Mouse (Mus musculus) hindbrain, embryonic 14.5 days (tissue): ENCODE measurements around the gene Hps3. TPM values are rescaled to one million over a fixed set of nuclear protein-coding genes. Genes with fewer than 3 reads are reported as not detected.
"Not testable (repeated sequence)": the region's sequence is repeated elsewhere in the genome, so short reads cannot be mapped to it uniquely, and the experiment has no call there.

ENCODE experiments used
- ATAC-seq: fragments of 200-750 bp; cut with Nextera tagmentation; 2 replicates; pipeline ENCODE4 v1.8.0; 2017; ENCODE audit warnings: moderate number of reproducible peaks, mild to moderate bottlenecking, moderate TSS enrichment, moderate library complexity; ENCODE audit not compliant: low FRiP score
- DNase-seq: peaks from one replicate; pipeline ENCODE4 v3.0.0-alpha.2; 2015; ENCODE audit warnings: low spot score
- H3K27ac ChIP-seq: fragments of 300-500 bp; sonication (generic); 2 replicates; pipeline ENCODE4 v1.5.1; 2014; ENCODE audit warnings: mild to moderate bottlenecking, moderate library complexity
- H3K27me3 ChIP-seq: fragments of 300-500 bp; sonication (generic); 2 replicates; pipeline ENCODE4 v1.6.1; 2014; ENCODE audit warnings: mild to moderate bottlenecking, low read length, mixed read lengths; ENCODE audit not compliant: control insufficient read depth, insufficient read depth
- H3K36me3 ChIP-seq: fragments of 300-500 bp; sonication (generic); replicated peaks from 2 replicates; pipeline ENCODE4 v1.6.1; 2014; ENCODE audit not compliant: control insufficient read depth, insufficient read depth
- H3K4me1 ChIP-seq: fragments of 300-500 bp; sonication (generic); replicated peaks from 2 replicates; pipeline ENCODE4 v1.6.1; 2014; ENCODE audit warnings: antibody characterized with exemption, low read length, mixed read lengths; ENCODE audit not compliant: control insufficient read depth, insufficient read depth
- H3K4me2 ChIP-seq: fragments of 300-500 bp; sonication (generic); replicated peaks from 2 replicates; pipeline ENCODE4 v1.6.1; 2014; ENCODE audit warnings: mild to moderate bottlenecking, moderate library complexity
- H3K4me3 ChIP-seq: fragments of 300-500 bp; sonication (generic); replicated peaks from 2 replicates; pipeline ENCODE4 v1.5.1; 2014; ENCODE audit warnings: mild to moderate bottlenecking, low read length
- H3K9ac ChIP-seq: fragments of 300-500 bp; sonication (generic); 2 replicates; pipeline ENCODE4 v1.6.1; 2014
- H3K9me3 ChIP-seq: fragments of 300-500 bp; sonication (generic); 2 replicates; pipeline ENCODE4 v1.6.1; 2016; ENCODE audit warnings: low read length; ENCODE audit not compliant: control insufficient read depth
- WGBS: fragments of 180-500 bp; shearing (Covaris S2); extraction: QIAGEN DNeasy Blood & Tissue Kit; methylation state at CpG from one replicate; pipeline ENCODE4 v1.1.7; 2014; 5-methylcytosine and 5-hydroxymethylcytosine counted together
- polyA plus RNA-seq: library from polyadenylated mRNA; unstranded; fragments of >200 nt; fragmentation: Nextera tagmentation; extraction: Ambion mirVana; gene quantifications from 2 replicates; pipeline ENCODE4 v1.2.1, GENCODE M21; 2014

Hps3 gene
- polyA plus RNA-seq, 1 experiment from 2014 or later: 13.8 TPM

DNA sequence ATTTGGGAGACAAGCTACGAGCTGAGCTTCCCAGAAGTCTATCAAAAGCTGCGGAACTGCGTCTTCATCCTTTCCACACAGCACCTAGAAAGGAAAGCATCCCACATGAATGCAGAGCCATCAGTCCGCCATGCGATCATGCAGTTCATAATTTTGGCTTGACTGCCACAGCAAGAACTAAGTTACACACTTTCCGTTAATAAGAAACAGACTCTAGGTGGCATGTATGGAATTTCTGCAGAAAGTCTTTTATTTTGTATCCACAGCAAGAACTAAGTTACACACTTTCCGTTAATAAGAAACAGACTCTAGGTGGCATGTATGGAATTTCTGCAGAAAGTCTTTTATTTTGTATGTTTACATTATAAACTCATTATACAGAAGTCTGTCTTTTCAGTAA is 24.2 kb downstream of the Hps3 start:
- not testable (repeated sequence) for DNase-seq, H3K27ac ChIP-seq, H3K27me3 ChIP-seq, H3K9ac ChIP-seq, H3K4me1 ChIP-seq, ATAC-seq, H3K4me2 ChIP-seq, H3K4me3 ChIP-seq, H3K9me3 ChIP-seq
- 92% methylated on average over 7 of the region's 7 CpGs for WGBS
- H3K36me3 ChIP-seq: peaks cover 55% of the 10 kb centered on the region

DNA sequence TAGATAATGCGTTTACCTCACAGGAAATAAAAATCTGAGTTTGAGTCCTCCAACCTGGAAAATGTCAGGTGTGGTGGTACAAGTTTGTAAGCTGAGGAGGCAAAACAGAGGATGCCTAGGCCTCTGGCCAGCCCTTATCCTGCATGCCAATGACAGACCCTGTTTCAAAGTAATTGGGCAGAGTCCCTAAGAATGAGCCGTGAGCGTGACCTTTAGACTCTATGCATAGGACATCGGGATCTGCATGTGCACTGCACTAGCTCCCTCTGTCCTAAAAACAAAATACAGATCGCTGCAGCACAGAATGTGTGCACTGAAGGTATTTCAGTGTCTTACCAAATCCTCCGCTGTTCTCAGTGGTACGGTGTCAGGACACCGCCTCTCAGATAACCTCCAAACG is 24.7 kb downstream of the Hps3 start:
- H3K9ac ChIP-seq: no peak overlapping the region
- no peak for DNase-seq
- ATAC-seq: no peak
- H3K4me3 ChIP-seq: no peak overlapping the region
- peaks cover 50% of the 10 kb centered on the region for H3K36me3 ChIP-seq
- no peak overlapping the region for H3K27ac ChIP-seq
- no peaks in the 10 kb centered on the region for H3K4me1 ChIP-seq
- H3K27me3 ChIP-seq: no peaks in the 10 kb centered on the region
- H3K4me2 ChIP-seq: no peak overlapping the region
- WGBS: 89% methylated on average over 9 of the region's 9 CpGs
- no peaks in the 10 kb centered on the region for H3K9me3 ChIP-seq

DNA sequence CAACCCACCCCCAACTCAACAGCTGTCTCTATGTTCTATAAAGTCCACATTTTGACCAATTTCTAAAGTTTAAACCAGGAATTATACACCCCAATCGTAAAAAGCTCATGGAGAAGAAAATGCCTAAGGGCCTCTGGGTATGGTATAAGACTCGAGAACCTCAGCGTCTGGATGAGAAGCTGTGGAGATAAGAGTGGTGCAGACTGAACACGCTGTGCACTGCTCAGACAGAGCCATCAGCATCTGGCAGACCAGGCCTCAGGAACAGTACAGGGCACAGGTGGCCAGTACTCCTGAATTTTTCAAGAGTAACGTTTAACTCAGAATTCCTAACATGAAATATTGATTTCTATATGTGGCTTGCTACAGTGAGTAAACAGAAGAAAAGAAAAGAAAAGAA is 27.4 kb downstream of the Hps3 start:
- Histone ChIP-seq H3K9ac (no peak overlapping the region), H3K36me3 (peaks cover 44% of the 10 kb centered on the region), H3K9me3 (no peaks in the 10 kb centered on the region), H3K4me1 (no peaks in the 10 kb centered on the region), H3K27me3 (no peaks in the 10 kb centered on the region), H3K27ac (no peak overlapping the region), H3K4me3 (no peak overlapping the region), H3K4me2 (no peak overlapping the region)
- ATAC-seq (no peak), DNase-seq (no peak)
- WGBS: 89% methylated on average over 5 of the region's 5 CpGs

DNA sequence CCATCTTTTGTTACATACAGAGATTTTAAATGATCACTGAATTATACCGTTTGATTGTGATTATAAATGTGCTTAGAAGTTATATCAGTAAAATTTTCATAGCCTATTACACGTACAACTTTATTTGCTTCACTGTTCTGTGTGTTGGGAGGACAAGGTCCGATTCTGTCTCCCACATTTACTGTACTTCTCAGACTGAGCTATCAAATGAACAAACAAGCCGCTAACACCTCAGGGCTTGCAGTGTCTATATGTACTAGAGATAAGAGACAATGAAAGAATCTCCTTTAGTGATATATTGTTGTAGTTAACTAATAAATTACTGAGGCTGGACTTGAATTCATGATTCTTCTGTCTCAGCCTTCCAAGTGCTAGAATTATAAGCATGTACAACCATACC is 27.8 kb downstream of the Hps3 start:
- Histone ChIP-seq H3K27me3 (no peaks in the 10 kb centered on the region), H3K4me3 (no peak overlapping the region), H3K9me3 (no peaks in the 10 kb centered on the region), H3K36me3 (peaks cover 42% of the 10 kb centered on the region), H3K4me2 (no peak overlapping the region), H3K27ac (no peak overlapping the region), H3K4me1 (no peaks in the 10 kb centered on the region), H3K9ac (no peak overlapping the region)
- WGBS: 96% methylated on average over 4 of the region's 4 CpGs
- DNase-seq: no peak
- no peak for ATAC-seq

DNA sequence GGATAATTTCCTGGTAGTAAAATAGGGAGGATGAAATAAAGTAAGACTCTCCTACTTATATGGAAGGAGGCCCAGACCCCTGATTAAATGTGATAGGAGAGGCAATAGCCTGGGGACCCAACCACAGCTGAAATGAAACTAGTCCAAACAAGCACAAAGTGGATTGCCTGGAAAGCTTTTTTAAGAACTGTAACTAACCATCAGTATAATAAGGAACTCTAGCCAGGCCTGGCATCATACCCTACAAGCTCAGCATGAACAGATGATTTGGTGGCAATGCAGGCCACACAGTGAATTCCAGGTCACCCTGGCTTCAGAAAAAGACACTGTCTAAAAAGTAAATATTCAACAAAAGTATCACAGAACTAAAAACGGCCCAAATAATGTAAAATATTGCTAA is 29.5 kb downstream of the Hps3 start:
- DNase-seq: no peak
- peaks cover 42% of the 10 kb centered on the region for H3K36me3 ChIP-seq
- WGBS: 59% methylated on average over 1 of the region's 1 CpGs

DNA sequence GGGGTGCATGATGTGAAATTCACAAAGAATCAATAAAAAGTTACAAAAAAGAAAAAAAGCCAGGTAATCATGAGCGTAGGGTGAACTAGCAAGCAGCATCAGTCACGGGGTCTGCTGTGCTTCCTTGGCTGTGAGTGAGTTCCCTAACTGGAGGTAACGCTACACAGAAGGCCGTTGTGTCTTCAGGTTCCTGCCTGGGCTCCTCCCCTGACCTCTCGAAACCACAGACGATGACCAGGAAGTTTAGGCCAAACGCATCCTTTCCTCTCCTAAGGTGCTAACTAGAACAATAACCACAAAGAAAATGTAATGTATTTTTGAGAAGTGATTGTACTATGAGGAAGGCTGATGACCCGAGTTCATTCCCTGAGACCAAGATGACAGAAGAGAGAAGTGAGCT is 30.7 kb downstream of the Hps3 start:
- 93% methylated on average over 8 of the region's 8 CpGs for WGBS
- H3K4me1 ChIP-seq: no peaks in the 10 kb centered on the region
- H3K9me3 ChIP-seq: no peaks in the 10 kb centered on the region
- no peak for ATAC-seq
- H3K27ac ChIP-seq: no peak overlapping the region
- no peak overlapping the region for H3K4me3 ChIP-seq
- no peak overlapping the region for H3K9ac ChIP-seq
- H3K36me3 ChIP-seq: peaks cover 42% of the 10 kb centered on the region
- no peaks in the 10 kb centered on the region for H3K27me3 ChIP-seq
- DNase-seq: no peak
- H3K4me2 ChIP-seq: no peak overlapping the region

More for the DNA sequence above, 29.5 kb downstream of the Hps3 start:
- ATAC-seq: no peak
- Histone ChIP-seq H3K4me3 (no peak overlapping the region), H3K27me3 (no peaks in the 10 kb centered on the region), H3K4me2 (no peak overlapping the region), H3K9me3 (no peaks in the 10 kb centered on the region), H3K4me1 (no peaks in the 10 kb centered on the region), H3K27ac (no peak overlapping the region), H3K9ac (no peak overlapping the region)

DNA sequence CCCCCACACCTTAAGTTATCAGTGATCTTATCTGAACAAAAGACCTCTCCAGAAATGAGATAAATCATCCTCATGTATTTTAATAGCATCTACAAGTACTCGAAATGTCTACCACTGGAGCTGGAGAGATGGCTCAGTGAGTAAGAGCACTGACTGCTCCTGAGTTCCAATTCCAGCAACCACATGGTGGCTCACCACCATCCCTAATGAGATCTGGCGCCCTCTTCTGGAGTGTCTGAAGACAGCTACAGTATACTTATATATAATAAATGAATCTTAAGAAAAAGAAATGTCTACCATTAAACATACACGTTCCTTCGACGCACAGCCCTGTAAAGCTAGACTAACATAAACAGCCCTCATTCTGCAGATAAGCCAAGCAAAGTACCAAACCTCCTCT is 32.3 kb downstream of the Hps3 start:
- H3K27ac ChIP-seq: no peak overlapping the region
- no peaks in the 10 kb centered on the region for H3K9me3 ChIP-seq
- no peaks in the 10 kb centered on the region for H3K4me1 ChIP-seq
- ATAC-seq (no peak), DNase-seq (no peak)
- 75% methylated on average over 5 of the region's 5 CpGs for WGBS
- no peak overlapping the region for H3K4me3 ChIP-seq
- no peak overlapping the region for H3K4me2 ChIP-seq
- H3K27me3 ChIP-seq: no peaks in the 10 kb centered on the region
- H3K36me3 ChIP-seq: peaks cover 42% of the 10 kb centered on the region
- no peak overlapping the region for H3K9ac ChIP-seq

DNA sequence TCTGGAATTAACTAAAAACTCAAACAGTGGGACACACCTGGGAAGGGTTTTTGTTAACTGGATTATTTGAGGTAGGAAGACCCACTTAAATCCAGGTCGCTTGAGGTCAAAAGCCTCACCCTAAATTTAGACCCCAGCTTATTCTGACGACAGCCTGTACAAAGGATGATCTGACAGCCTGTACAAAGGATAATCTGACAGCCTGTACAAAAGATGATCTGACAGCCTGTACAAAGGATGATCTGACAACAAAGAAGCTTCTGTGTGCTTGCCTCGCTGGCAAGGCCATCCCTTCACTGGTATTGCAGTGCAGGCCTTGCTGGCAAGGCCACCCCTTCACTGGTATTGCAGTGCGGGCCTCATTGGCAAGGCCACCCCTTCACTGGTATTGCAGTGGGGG is 34.3 kb downstream of the Hps3 start:
- peaks cover 45% of the 10 kb centered on the region for H3K36me3 ChIP-seq
- DNase-seq: no peak
- H3K27ac ChIP-seq: no peak overlapping the region
- H3K9me3 ChIP-seq: no peaks in the 10 kb centered on the region
- no peak overlapping the region for H3K9ac ChIP-seq
- H3K4me3 ChIP-seq: no peak overlapping the region
- no peak overlapping the region for H3K4me2 ChIP-seq
- H3K27me3 ChIP-seq: no peaks in the 10 kb centered on the region
- H3K4me1 ChIP-seq: no peaks in the 10 kb centered on the region
- ATAC-seq: no peak
- WGBS: 56% methylated on average over 4 of the region's 4 CpGs

DNA sequence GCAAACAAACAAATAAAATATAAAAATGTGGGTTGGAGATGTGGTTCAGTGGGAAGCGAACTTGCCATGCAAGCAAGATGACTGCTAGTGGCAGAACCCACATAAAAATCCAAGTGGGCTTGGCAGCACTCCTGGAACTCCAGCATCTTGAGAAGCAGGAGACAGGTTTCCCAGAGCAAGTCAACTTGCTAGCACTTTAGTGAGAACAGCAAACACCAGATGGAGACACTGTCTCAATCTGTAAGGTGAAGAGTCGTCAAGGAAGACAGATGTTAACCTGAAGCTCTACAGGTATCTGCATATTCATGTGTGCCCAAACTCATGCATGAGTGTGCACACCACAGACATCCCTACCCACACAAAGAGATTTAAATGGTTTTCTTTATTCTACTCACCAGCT is 35.6 kb downstream of the Hps3 start:
- Histone ChIP-seq H3K4me1 (no peaks in the 10 kb centered on the region), H3K36me3 (peaks cover 45% of the 10 kb centered on the region), H3K9me3 (no peaks in the 10 kb centered on the region), H3K4me2 (no peak overlapping the region), H3K27me3 (no peaks in the 10 kb centered on the region), H3K9ac (no peak overlapping the region), H3K27ac (no peak overlapping the region), H3K4me3 (no peak overlapping the region)
- 83% methylated on average over 2 of the region's 2 CpGs for WGBS
- DNase-seq (no peak), ATAC-seq (no peak)

DNA sequence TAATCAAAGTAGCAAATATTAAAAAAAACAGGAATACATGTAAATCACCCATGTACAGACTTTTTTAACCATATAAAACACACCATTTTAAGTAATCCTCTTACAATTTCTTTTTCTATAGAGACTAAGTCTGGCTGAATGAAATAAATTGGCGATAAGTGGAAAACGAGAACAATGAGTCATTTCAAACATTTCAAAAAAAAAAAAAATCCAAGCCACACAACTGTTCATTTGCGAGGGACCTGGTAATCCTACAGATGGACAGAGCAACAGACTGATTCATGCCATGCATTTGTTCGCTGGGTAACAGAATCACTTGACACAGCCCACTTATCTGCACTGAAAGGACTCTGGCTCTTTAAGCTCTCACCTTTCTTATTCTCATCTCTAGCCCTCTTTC is 42.7 kb downstream of the Hps3 start:
- no peak overlapping the region for H3K4me3 ChIP-seq
- ATAC-seq (no peak), DNase-seq (no peak)
- H3K4me1 ChIP-seq: no peaks in the 10 kb centered on the region
- no peak overlapping the region for H3K4me2 ChIP-seq
- H3K27me3 ChIP-seq: no peaks in the 10 kb centered on the region
- H3K9ac ChIP-seq: no peak overlapping the region
- H3K27ac ChIP-seq: no peak overlapping the region
- H3K36me3 ChIP-seq: peaks cover 9% of the 10 kb centered on the region
- no peaks in the 10 kb centered on the region for H3K9me3 ChIP-seq
- 84% methylated on average over 4 of the region's 4 CpGs for WGBS
